Mouse (Mus musculus) left cerebral cortex, adult 18-20 months (tissue): ENCODE measurements around the gene Gm14744. TPM values are rescaled to one million over a fixed set of nuclear protein-coding genes. Genes with fewer than 3 reads are reported as not detected.
"Not testable (repeated sequence)": the region's sequence is repeated elsewhere in the genome, so short reads cannot be mapped to it uniquely, and the experiment has no call there.

Experiments used
- DNase-seq, 2 experiments: peaks; one replicate each; pipeline ENCODE4 v3.0.0; 2021 to 2022; ENCODE audit warnings: low spot score in 2 of 2, mixed read lengths in 1 of 2
- long read RNA-seq, 2 experiments: library from polyadenylated mRNA; stranded (forward); transcript quantifications; one replicate each; pipeline ENCODE4 v2.0.0; 2021
- total RNA-seq, 2 experiments: library from RNA; stranded (reverse); gene quantifications; 2 replicates each; pipeline ENCODE4 v1.2.3; 2021

Gene Gm14744
- not detected for total RNA-seq
- long read RNA-seq, experiment 1, result 0 reads
- long read RNA-seq, experiment 2, result 0 reads

DNA sequence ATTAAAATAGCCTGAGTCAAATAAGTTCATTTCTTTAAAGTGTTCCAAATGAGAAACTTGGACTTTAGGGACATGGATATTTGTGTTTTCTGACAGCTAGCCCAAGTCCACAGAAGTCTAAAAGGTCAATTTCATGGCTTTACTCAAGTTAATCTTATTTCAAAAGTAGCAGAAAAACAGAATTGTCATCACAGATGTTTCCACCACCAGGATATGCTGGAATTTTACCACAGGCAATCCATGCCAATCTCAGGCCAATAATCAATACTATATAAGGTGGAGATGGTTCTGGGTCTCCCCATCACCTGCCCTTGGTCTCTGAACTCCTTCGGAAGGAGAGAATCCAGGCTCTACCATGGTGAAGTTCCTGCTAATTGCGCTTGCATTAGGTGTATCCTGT is at the start of gene Gm14744:
TSS of gene Gm14744 (plus strand) at position 301 of the 400 bp plus-strand sequence.
- not testable (repeated sequence) for DNase-seq

DNA sequence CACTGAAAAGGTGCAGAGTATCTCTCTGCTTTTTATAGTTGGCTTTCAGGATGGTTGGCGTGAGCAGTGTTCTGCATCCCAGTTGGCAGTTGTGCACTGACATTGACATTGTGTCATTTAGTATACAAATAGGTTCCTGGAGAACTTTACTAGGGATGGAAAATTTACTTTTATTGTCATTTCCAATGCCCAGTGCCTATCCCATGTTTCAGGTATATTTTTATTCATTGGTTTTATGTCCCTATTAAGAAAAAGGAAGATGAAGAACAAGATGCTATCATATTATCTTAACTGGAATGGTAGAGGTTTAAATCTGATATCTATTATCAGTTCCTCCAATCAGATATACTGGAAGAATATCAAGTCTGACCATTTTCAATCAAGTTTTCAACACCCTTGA is 11.0 kb upstream of the Gm14744 start, which contains the start of gene Pbsn:
TSS of gene Pbsn (minus strand) at position 101 of the 400 bp plus-strand sequence.
- DNase-seq, result no peak

DNA sequence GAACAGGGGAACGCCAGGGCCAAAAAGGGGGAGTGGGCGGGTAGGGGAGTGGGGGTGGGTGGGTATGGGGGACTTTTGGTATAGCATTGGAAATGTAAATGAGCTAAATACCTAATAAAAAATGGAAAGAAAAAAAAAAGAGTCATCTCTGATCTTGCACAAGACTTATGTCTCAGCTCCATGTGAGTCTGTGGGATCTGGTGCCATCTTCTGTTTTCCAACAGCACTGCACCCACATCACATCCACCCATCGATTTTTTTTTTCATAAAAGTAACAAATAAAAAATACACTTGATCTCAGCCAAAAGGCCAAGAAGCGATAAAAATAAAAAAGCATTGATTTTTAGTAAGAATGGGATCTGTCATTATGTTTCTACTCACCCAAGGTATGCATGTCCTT is 15.5 kb downstream of the Gm14744 start:
- peak in 1 of 2 experiments; percentile 1 for DNase-seq

Other genes starting within 250 kb of the Gm14744 start
- 10 to 100 TPM; 10.2 to 11.3 TPM for gene Prkx, start 68.5 kb upstream of the Gm14744 start, total RNA-seq
- not detected for gene Pbsn, start 11.1 kb upstream of the Gm14744 start, total RNA-seq
- not detected for gene 5430402E10Rik, start 60.3 kb downstream of the Gm14744 start, total RNA-seq
- gene Obp1a, start 226.6 kb downstream of the Gm14744 start, total RNA-seq, result not detected